Mouse (Mus musculus) liver, adult 2 months (tissue): Measurements from ENCODE around the gene St7.

Experiments used
- CTCF ChIP-seq: fragments of 200-500 bp; IDR thresholded peaks from 2 replicates; pipeline ENCODE4 v1.5.1; 2011; ENCODE audit warnings: low read depth, low read length, control low read depth
- POLR2A ChIP-seq: fragments of 200-500 bp; IDR thresholded peaks from 2 replicates; pipeline ENCODE4 v1.6.1; 2011; ENCODE audit warnings: low read length, control low read depth; ENCODE audit not compliant: insufficient read depth; ENCODE audit errors: extremely low read depth

DNA sequence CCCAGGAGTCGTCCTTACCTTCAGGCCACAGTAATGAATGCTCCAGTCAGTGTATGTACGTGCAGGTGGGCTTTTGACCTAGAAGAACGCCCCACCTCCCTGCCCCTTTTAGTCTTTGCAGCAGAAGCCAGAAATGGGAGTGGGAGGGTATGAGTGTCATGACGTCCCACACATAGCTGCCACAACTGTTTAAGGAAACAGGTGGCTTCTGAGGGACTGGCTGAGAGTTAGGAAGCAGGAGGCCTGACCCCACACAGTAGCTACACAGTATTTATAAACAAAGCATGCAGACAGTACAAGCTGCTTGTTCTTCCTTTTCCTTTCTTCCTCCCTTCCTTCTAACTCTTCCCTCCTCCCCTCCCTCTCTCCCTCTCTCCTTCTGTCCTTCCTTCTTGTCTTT lies 135.6 kb downstream of the St7 start:
- TF ChIP-seq POLR2A: no peak
- TF ChIP-seq CTCF: no peak
